Mouse (Mus musculus): ENCODE measurements around the gene Zfp322a. TPM values are rescaled to one million over a fixed set of nuclear protein-coding genes. Genes with fewer than 3 reads are reported as not detected.
"Not testable (repeated sequence)": the region's sequence is repeated elsewhere in the genome, so short reads cannot be mapped to it uniquely, and the experiment has no call there.

Zfp322a gene
- polyA plus RNA-seq, 1 experiment from 2014 or later, result 38.3 TPM

- Histone ChIP-seq H3K36me3 (ENCODE audit: control insufficient read depth, insufficient read depth, low read length) (no peaks in the 10 kb centered on the region), H3K4me2 (ENCODE audit: low read depth, low read length) (peak overlapping the region; percentile 66), H3K4me3 (replicated peaks; ENCODE audit: low read length) (peak overlapping the region; percentile 45), H3K9ac (ENCODE audit: low read length) (no peak overlapping the region), H3K4me1 (ENCODE audit: control insufficient read depth, insufficient read depth, low read length) (no peaks in the 10 kb centered on the region), H3K27ac (ENCODE audit: low read length) (no peak overlapping the region), H3K9me3 (replicated peaks; ENCODE audit: control insufficient read depth, low read length) (peaks cover 5% of the 10 kb centered on the region; the same call in 1 of the 2 replicates), H3K27me3 (ENCODE audit: control insufficient read depth, insufficient read depth, low read length) (peaks cover 8% of the 10 kb centered on the region)
- no peak for ATAC-seq (ENCODE audit: insufficient read depth, low FRiP score)
- 11% methylated on average over 24 of the region's 24 CpGs for WGBS
Observed at GRCm38 (mm10) chr13:23400771-23401682, 32.0 kb upstream of the Zfp322a start.

GRCm38 (mm10) chr13:23396913-23397312 is 27.9 kb upstream of the Zfp322a start:
- Histone ChIP-seq H3K4me3 (replicated peaks; ENCODE audit: low read length) (peak overlapping the region; percentile 42; the same call in 1 of the 2 replicates), H3K27me3 (ENCODE audit: control insufficient read depth, insufficient read depth, low read length) (peaks cover 24% of the 10 kb centered on the region), H3K4me2 (ENCODE audit: low read depth, low read length) (peak overlapping the region; percentile 85; the same call in 1 of the 2 replicates)
- H3K27ac ChIP-seq (ENCODE audit: low read length); H3K36me3 ChIP-seq (ENCODE audit: control insufficient read depth, insufficient read depth, low read length); H3K9me3 ChIP-seq (replicated peaks; ENCODE audit: control insufficient read depth, low read length); ATAC-seq (ENCODE audit: insufficient read depth, low FRiP score); H3K4me1 ChIP-seq (ENCODE audit: control insufficient read depth, insufficient read depth, low read length); H3K9ac ChIP-seq (ENCODE audit: low read length): not testable (repeated sequence)
- 16% methylated on average over 14 of the region's 14 CpGs for WGBS

- Histone ChIP-seq H3K27ac (ENCODE audit: low read length) (no peak overlapping the region), H3K4me3 (replicated peaks; ENCODE audit: low read length) (peak overlapping the region; percentile 42), H3K36me3 (ENCODE audit: control insufficient read depth, insufficient read depth, low read length) (no peaks in the 10 kb centered on the region), H3K27me3 (ENCODE audit: control insufficient read depth, insufficient read depth, low read length) (peaks cover 24% of the 10 kb centered on the region), H3K4me2 (ENCODE audit: low read depth, low read length) (peak overlapping the region; percentile 85), H3K4me1 (ENCODE audit: control insufficient read depth, insufficient read depth, low read length) (no peaks in the 10 kb centered on the region), H3K9me3 (replicated peaks; ENCODE audit: control insufficient read depth, low read length) (peaks cover 2% of the 10 kb centered on the region; the same call in 1 of the 2 replicates), H3K9ac (ENCODE audit: low read length) (no peak overlapping the region)
- no peak for ATAC-seq (ENCODE audit: insufficient read depth, low FRiP score)
- under 1% methylated on average over 31 of the region's 31 CpGs for WGBS
Observed at GRCm38 (mm10) chr13:23396246-23396703, 27.3 kb upstream of the Zfp322a start.

- Histone ChIP-seq H3K27me3 (ENCODE audit: control insufficient read depth, insufficient read depth, low read length) (peaks cover 24% of the 10 kb centered on the region), H3K36me3 (ENCODE audit: control insufficient read depth, insufficient read depth, low read length) (no peaks in the 10 kb centered on the region), H3K27ac (ENCODE audit: low read length) (no peak overlapping the region), H3K9me3 (replicated peaks; ENCODE audit: control insufficient read depth, low read length) (no peaks in the 10 kb centered on the region), H3K9ac (ENCODE audit: low read length) (peak overlapping the region; percentile 50; the same call in 1 of the 2 replicates), H3K4me1 (ENCODE audit: control insufficient read depth, insufficient read depth, low read length) (no peaks in the 10 kb centered on the region), H3K4me2 (ENCODE audit: low read depth, low read length) (peak overlapping the region; percentile 85), H3K4me3 (replicated peaks; ENCODE audit: low read length) (peak overlapping the region; percentile 42)
- ATAC-seq (ENCODE audit: insufficient read depth, low FRiP score), result no peak
- WGBS, result 3% methylated on average over 43 of the region's 43 CpGs
Observed at GRCm38 (mm10) chr13:23395301-23396245, 26.6 kb upstream of the Zfp322a start.

GRCm38 (mm10) chr13:23387548-23387947 is 18.5 kb upstream of the Zfp322a start:
- Histone ChIP-seq H3K4me2 (ENCODE audit: low read depth, low read length) (no peak overlapping the region), H3K4me3 (replicated peaks; ENCODE audit: low read length) (no peak overlapping the region), H3K9ac (ENCODE audit: low read length) (no peak overlapping the region), H3K4me1 (ENCODE audit: control insufficient read depth, insufficient read depth, low read length) (no peaks in the 10 kb centered on the region), H3K27ac (ENCODE audit: low read length) (no peak overlapping the region), H3K27me3 (ENCODE audit: control insufficient read depth, insufficient read depth, low read length) (no peaks in the 10 kb centered on the region), H3K9me3 (replicated peaks; ENCODE audit: control insufficient read depth, low read length) (no peaks in the 10 kb centered on the region), H3K36me3 (ENCODE audit: control insufficient read depth, insufficient read depth, low read length) (no peaks in the 10 kb centered on the region)
- ATAC-seq (ENCODE audit: insufficient read depth, low FRiP score), result no peak
- WGBS, result 84% methylated on average over 1 of the region's 1 CpGs

GRCm38 (mm10) chr13:23383127-23383526 is 14.1 kb upstream of the Zfp322a start:
- Histone ChIP-seq H3K9ac (ENCODE audit: low read length) (no peak overlapping the region), H3K4me1 (ENCODE audit: control insufficient read depth, insufficient read depth, low read length) (no peaks in the 10 kb centered on the region), H3K27ac (ENCODE audit: low read length) (no peak overlapping the region), H3K4me3 (replicated peaks; ENCODE audit: low read length) (no peak overlapping the region), H3K4me2 (ENCODE audit: low read depth, low read length) (no peak overlapping the region), H3K9me3 (replicated peaks; ENCODE audit: control insufficient read depth, low read length) (no peaks in the 10 kb centered on the region), H3K36me3 (ENCODE audit: control insufficient read depth, insufficient read depth, low read length) (no peaks in the 10 kb centered on the region), H3K27me3 (ENCODE audit: control insufficient read depth, insufficient read depth, low read length) (no peaks in the 10 kb centered on the region)
- no peak for ATAC-seq (ENCODE audit: insufficient read depth, low FRiP score)
- 55% methylated on average over 1 of the region's 1 CpGs for WGBS

- Histone ChIP-seq H3K9ac (ENCODE audit: low read length) (no peak overlapping the region), H3K4me2 (ENCODE audit: low read depth, low read length) (no peak overlapping the region), H3K36me3 (ENCODE audit: control insufficient read depth, insufficient read depth, low read length) (no peaks in the 10 kb centered on the region), H3K9me3 (replicated peaks; ENCODE audit: control insufficient read depth, low read length) (no peaks in the 10 kb centered on the region), H3K27me3 (ENCODE audit: control insufficient read depth, insufficient read depth, low read length) (no peaks in the 10 kb centered on the region), H3K27ac (ENCODE audit: low read length) (no peak overlapping the region), H3K4me3 (replicated peaks; ENCODE audit: low read length) (no peak overlapping the region), H3K4me1 (ENCODE audit: control insufficient read depth, insufficient read depth, low read length) (peaks cover 7% of the 10 kb centered on the region)
- WGBS, result 66% methylated on average over 1 of the region's 1 CpGs
- no peak for ATAC-seq (ENCODE audit: insufficient read depth, low FRiP score)
Observed at GRCm38 (mm10) chr13:23372433-23372832, 3.4 kb upstream of the Zfp322a start.

GRCm38 (mm10) chr13:23370075-23370474 is 1.1 kb upstream of the Zfp322a start:
- H3K4me1 ChIP-seq (ENCODE audit: control insufficient read depth, insufficient read depth, low read length), result peaks cover 10% of the 10 kb centered on the region
- no peaks in the 10 kb centered on the region for H3K36me3 ChIP-seq (ENCODE audit: control insufficient read depth, insufficient read depth, low read length)
- H3K9ac ChIP-seq (ENCODE audit: low read length), result no peak overlapping the region
- no peak overlapping the region for H3K27ac ChIP-seq (ENCODE audit: low read length)
- 91% methylated on average over 4 of the region's 4 CpGs for WGBS
- no peaks in the 10 kb centered on the region for H3K9me3 ChIP-seq (replicated peaks; ENCODE audit: control insufficient read depth, low read length)
- ATAC-seq (ENCODE audit: insufficient read depth, low FRiP score), result no peak
- no peaks in the 10 kb centered on the region for H3K27me3 ChIP-seq (ENCODE audit: control insufficient read depth, insufficient read depth, low read length)
- H3K4me2 ChIP-seq (ENCODE audit: low read depth, low read length), result no peak overlapping the region; the same call in 1 of the 2 replicates
- H3K4me3 ChIP-seq (replicated peaks; ENCODE audit: low read length), result no peak overlapping the region

Data from stomach, embryonic 16.5 days (tissue).